Mouse (Mus musculus) bone marrow macrophage, adult 2 months (primary cell): ENCODE measurements around the gene Slc6a6. TPM values are rescaled to one million over a fixed set of nuclear protein-coding genes. Genes with fewer than 3 reads are reported as not detected.

Source experiments
- H3K27ac ChIP-seq: 2 replicates; pipeline ENCODE4 v1.5.1; 2012; ENCODE audit warnings: low read depth, low read length; ENCODE audit not compliant: insufficient read depth
- H3K4me1 ChIP-seq: 2 replicates; pipeline ENCODE4 v1.6.1; 2012; ENCODE audit warnings: low read length; ENCODE audit not compliant: control insufficient read depth, insufficient read depth
- H3K4me3 ChIP-seq: 2 replicates; pipeline ENCODE4 v1.5.1; 2012; ENCODE audit warnings: mild to moderate bottlenecking, low read length, moderate library complexity; ENCODE audit not compliant: insufficient read depth
- CTCF ChIP-seq: IDR thresholded peaks from 2 replicates; pipeline ENCODE4 v1.5.1; 2012; ENCODE audit warnings: low read depth, mild to moderate bottlenecking, low read length, moderate library complexity
- POLR2A ChIP-seq: IDR thresholded peaks from 2 replicates; pipeline ENCODE4 v1.6.1; 2012; ENCODE audit warnings: mild to moderate bottlenecking, low read depth, low read length, borderline replicate concordance
- polyA plus RNA-seq: library from polyadenylated mRNA; stranded (reverse); fragments of >200 nt; gene quantifications from 2 replicates; pipeline ENCODE4 v1.2.4, GENCODE M21; 2012; ENCODE audit not compliant: missing spikeins, insufficient read depth, insufficient read length

Gene Slc6a6
- polyA plus RNA-seq, 1 experiment: 575 TPM

DNA sequence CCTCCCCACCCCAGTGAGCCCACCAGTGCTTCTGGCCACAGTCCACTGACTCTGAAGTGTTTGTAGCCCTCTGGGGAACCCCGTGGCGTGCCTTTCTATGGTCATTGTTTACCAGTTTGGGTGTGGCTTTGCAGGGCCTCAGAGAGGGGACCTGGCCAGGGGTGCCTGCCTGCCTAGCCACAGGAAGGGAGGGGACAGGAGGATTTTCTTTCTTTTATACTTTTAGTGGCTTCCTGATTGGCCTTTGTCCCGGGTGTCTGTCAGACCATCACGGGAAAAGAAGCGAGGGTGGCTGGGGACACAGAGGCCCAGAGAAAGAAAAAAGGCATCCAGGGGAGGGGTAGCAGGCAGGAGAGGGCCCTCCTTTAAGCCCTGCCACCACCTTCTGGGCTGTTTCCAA, 54.2 kb downstream of the Slc6a6 start:
- H3K27ac ChIP-seq: no peak overlapping the region
- TF ChIP-seq CTCF: no peak
- TF ChIP-seq POLR2A: no peak
- H3K4me3 ChIP-seq: no peak overlapping the region
- H3K4me1 ChIP-seq: peaks cover 18% of the 10 kb centered on the region

GRCm38 (mm10) chr6:91741046-91741445, 57.2 kb downstream of the Slc6a6 start:
- H3K4me3 ChIP-seq: no peak overlapping the region
- H3K4me1 ChIP-seq: peaks cover 18% of the 10 kb centered on the region
- peak overlapping the region; percentile 40 for H3K27ac ChIP-seq
- TF ChIP-seq CTCF (peak; percentile 99), POLR2A (no peak)

DNA sequence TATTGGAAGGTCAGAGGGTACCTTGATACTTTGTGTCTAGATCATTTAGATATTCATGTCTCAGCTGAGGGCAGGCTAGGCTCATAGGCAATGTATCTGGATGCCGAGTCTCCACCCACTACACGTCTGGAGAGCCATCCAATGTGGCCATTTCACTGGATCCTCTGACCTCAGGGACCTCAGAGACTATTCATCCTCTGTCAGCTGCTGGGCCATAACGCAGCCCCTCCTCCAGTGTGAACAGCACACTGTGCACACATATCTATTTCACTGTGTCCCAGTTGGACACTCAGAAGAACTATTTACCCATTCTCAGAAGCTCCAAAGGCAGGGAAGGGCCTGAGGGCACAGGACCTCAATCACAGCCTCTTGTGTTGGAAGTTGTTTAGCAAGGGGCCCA, 58.6 kb downstream of the Slc6a6 start:
- no peak overlapping the region for H3K27ac ChIP-seq
- H3K4me3 ChIP-seq: no peak overlapping the region
- peaks cover 18% of the 10 kb centered on the region for H3K4me1 ChIP-seq
- TF ChIP-seq POLR2A: no peak
- TF ChIP-seq CTCF: no peak

DNA sequence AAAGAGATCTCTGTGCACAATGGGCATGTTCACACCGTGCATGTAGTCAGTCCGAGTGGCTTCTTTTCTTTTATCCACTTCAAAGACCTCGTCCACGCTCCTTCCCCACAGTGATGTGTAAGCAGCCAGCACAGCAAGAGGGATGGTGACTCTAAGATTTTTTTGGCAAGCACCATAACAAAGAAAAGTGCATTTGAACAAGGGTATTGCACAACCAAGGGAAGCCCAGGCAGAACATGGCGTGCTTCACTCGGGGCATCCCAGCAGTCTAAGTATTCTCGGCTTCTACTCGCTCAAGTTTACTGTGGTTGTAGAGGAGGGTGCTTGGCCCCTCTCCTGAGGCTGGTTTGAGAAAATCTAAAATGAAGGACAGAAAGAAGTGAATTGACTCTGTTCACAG, 59.1 kb downstream of the Slc6a6 start:
- no peak overlapping the region for H3K27ac ChIP-seq
- TF ChIP-seq POLR2A (no peak), CTCF (no peak)
- H3K4me1 ChIP-seq: peaks cover 18% of the 10 kb centered on the region
- no peak overlapping the region for H3K4me3 ChIP-seq

DNA sequence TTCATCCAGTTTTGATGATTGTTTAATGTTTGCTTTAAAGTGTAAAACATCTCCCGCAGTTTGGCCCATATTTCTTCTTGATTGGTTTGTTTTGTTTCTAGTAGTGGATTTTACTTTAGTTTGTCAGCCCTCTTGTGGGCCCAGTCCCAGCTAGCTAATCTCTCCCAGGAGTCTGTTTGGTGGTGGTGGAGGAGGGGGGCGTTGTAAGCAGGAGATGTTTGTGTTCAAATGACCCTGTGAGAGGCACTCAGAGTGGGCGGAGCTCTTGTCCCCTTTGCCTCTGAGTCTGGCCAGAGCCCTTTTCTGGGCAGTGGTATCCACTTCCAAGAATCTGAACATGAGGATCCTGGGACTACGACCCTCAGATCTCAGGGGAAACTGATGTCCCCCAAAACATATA, 60.0 kb downstream of the Slc6a6 start:
- no peak overlapping the region for H3K4me3 ChIP-seq
- no peak for TF ChIP-seq POLR2A
- TF ChIP-seq CTCF: no peak
- H3K4me1 ChIP-seq: peaks cover 14% of the 10 kb centered on the region

GRCm38 (mm10) chr6:91745246-91745645, 61.4 kb downstream of the Slc6a6 start:
- Histone ChIP-seq H3K4me3 (no peak overlapping the region), H3K4me1 (peaks cover 6% of the 10 kb centered on the region), H3K27ac (no peak overlapping the region)
- no peak for TF ChIP-seq POLR2A
- no peak for TF ChIP-seq CTCF

More for the DNA sequence above, 60.0 kb downstream of the Slc6a6 start:
- no peak overlapping the region for H3K27ac ChIP-seq

DNA sequence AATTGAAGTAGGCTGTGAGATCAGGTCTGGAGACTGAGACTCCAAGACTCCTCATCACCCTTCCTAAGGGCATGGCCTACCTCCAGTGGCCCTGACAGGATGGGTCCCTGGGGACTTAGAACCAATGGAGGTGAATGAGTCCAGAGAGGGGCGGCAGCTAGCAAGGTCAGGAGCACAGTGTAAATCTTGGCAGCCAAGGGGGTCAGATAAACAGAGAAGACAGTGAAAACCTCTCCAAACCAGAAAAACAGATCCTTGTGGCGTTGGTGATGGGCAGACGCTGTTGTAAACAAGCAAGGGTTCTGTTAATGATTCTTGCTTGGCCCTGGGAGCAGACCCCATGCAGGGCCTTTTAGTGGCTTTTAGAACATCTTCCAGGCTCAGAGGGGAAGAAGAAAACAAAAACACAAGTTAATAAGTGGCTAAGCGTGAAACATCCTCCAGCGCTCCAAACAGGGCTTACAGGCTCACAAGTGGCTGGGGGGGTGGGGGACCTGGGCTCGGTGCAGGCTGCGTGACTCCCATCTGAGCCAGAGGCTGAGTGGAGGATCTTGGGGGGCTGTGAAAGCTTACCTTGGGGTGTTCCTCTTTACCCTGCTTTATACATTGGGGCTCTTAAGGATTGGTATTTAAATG, 62.2 kb downstream of the Slc6a6 start:
- TF ChIP-seq CTCF (no peak), POLR2A (no peak)
- Histone ChIP-seq H3K27ac (no peak overlapping the region), H3K4me1 (no peaks in the 10 kb centered on the region), H3K4me3 (no peak overlapping the region)

DNA sequence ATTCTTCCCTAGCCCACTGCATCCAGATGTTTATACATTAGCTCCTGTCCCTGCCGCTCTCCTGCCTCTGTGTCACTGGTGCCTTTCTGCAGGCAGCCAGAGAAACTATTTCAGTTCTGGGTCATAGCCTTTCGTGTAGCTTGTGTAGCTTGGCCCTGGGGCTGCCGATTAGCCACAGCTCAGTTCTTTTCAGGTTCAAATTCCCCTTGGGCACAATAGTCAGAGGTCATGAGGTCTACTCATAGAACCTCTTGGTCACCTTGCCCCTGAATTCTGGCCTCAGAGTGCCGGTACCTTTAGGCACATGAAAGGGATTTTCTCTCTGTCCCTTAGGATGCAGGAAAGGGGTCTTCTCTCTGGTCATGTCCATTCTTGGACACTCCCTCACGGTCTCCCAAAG, 62.9 kb downstream of the Slc6a6 start:
- H3K4me1 ChIP-seq: no peaks in the 10 kb centered on the region
- TF ChIP-seq CTCF (no peak), POLR2A (no peak)
- H3K4me3 ChIP-seq: no peak overlapping the region
- H3K27ac ChIP-seq: no peak overlapping the region

DNA sequence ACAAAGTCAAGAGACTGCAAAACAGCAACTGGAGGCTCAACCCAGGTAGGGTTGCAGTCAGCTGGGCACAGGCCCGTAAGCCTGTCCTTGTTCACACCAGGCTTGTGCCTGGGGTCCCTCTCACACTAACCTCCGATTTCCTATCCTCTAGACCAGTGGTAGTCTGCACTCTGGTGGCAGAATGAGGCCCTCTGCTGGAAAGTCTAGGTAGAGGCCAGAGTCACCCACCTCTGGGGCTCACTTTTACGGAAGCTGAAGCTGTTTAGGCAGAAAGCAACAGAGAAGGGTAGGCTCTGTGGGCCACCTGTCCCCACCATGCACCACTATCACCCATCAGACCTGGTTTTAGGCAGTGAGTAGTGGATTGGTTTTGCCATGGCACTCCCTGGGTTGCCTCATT, 67.1 kb downstream of the Slc6a6 start:
- Histone ChIP-seq H3K27ac (no peak overlapping the region), H3K4me1 (peaks cover 24% of the 10 kb centered on the region), H3K4me3 (no peak overlapping the region)
- no peak for TF ChIP-seq CTCF
- no peak for TF ChIP-seq POLR2A

- Histone ChIP-seq H3K4me1 (peaks cover 24% of the 10 kb centered on the region), H3K4me3 (no peak overlapping the region), H3K27ac (no peak overlapping the region)
- no peak for TF ChIP-seq POLR2A
- TF ChIP-seq CTCF: no peak
Measured at GRCm38 (mm10) chr6:91752884-91753283, 69.0 kb downstream of the Slc6a6 start.
